Mouse (Mus musculus): Measurements from ENCODE around the gene Vmn1r169.
"Not testable (repeated sequence)": the region's sequence is repeated elsewhere in the genome, so short reads cannot be mapped to it uniquely, and the experiment has no call there.

Gene Vmn1r169

GRCm38 (mm10) chr7:23575226-23575625, at the start of gene Vmn1r169:
TSS of gene Vmn1r169 (plus strand) at chr7:23575526.
- DNase-seq = not testable (repeated sequence)

DNA sequence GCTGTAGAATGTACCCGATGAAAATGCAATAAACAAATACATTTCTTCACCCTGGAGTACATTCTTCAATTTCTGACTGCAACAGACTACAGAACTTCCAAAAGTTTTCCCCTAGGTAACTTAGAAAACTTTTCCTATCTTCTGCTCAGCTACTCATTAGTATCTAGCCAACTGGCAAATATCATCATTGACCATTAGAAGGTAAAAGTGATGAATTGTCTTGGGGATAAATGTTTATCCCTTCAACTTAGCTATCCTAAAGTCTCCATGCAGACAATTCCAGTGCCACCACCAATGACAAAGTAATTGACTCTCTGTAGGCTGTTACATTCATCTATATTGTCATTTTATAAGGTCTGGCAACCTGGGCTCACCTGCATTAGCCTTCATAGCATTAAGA, 35.9 kb upstream of the Vmn1r169 start, which contains the start of gene Vmn1r168:
Gene Vmn1r168, plus strand, starts transcription at position 301 of the 400 bp plus-strand sequence.
- not testable (repeated sequence) for DNase-seq

DNA sequence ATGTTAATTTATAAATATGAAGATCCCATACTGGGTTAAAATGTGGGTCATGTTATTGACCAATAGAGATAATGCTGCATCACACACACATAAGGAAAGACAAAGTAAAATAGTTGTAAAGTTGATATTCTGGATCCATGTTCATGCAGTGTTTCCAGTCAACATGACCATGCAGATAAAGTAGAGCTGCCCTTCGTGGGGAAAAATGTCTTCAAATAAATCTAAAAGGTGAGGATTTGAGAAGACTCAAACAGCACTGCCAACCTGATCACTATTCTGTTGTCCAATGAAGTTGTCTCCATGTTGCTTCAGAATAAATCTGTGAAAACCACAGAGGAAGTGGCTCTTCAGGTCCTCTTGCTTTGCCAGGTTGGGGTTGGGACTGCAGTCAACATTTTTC, 30.5 kb downstream of the Vmn1r169 start, which contains the start of gene Vmn1r170:
Gene Vmn1r170, plus strand, starts transcription at position 301 of the 400 bp plus-strand sequence.
- not testable (repeated sequence) for DNase-seq

Measured in cerebellum, postnatal 25 days (tissue).